In genomic region chr4:150098880-150099279, GRCm38 (mm10) we compare ENCODE assay signal across 9 mouse cellular contexts. TPM values are rescaled to one million over a fixed set of nuclear protein-coding genes. Genes with fewer than 3 reads are reported as not detected.
A peak's percentile ranks its signal among the peaks of the same experiment; 100 is the strongest.
DNase-seq lines count a peak whose midpoint lies in the region; ATAC-seq and TF ChIP-seq lines count a peak whose summit lies in the region.
"Had no signal": no experiment of that assay in that cellular context is flagged by ENCODE, and none has a peak within 500 bp of the region (broad histone marks: within the 10 kb centered on the region; RNA-seq: fewer than 3 reads in every experiment).

No protein-coding gene starts in this region.

- H3K36me3 ChIP-seq in spleen, adult 2 months (ENCODE audit: control insufficient read depth, insufficient read depth, low read length) = no peaks in the 10 kb centered on the region
- H3K36me3 ChIP-seq in forebrain, embryonic 14.5 days (ENCODE audit: control insufficient read depth, insufficient read depth, low read length) = no peaks in the 10 kb centered on the region
- no peaks in the 10 kb centered on the region for H3K36me3 ChIP-seq in hindbrain, embryonic 14.5 days (replicated peaks; ENCODE audit: control insufficient read depth, insufficient read depth)
- no peaks in the 10 kb centered on the region for H3K36me3 ChIP-seq in midbrain, embryonic 14.5 days (ENCODE audit: control insufficient read depth, insufficient read depth, low read length)
- H3K36me3 ChIP-seq in stomach, postnatal 0 days (ENCODE audit: control insufficient read depth, insufficient read depth, low read length) = peaks cover 5% of the 10 kb centered on the region; the same call in 1 of the 2 replicates

- DNase-seq in spleen, adult 2 months (ENCODE audit: low read depth in 1 of 2, low spot score in 2 of 2) = peak in 1 of 2 experiments; percentile 38
- DNase-seq in spleen, adult 12 weeks (ENCODE audit: low spot score) = no peak
- DNase-seq in c-Kit-positive CD71-positive TER-119-positive erythroid progenitor cells, embryonic 14.5 days (ENCODE audit: low spot score) = peak; percentile 59
- peak; percentile 81 for DNase-seq in forebrain, embryonic 14.5 days (ENCODE audit: low spot score)
- DNase-seq in hindbrain, embryonic 14.5 days (ENCODE audit: low spot score) = peak; percentile 92
- peak; percentile 68 to 76 for DNase-seq in left cerebral cortex, postnatal 10 days (ENCODE audit: extremely low spot score in 1 of 2, low spot score in 2 of 2)
- DNase-seq in midbrain, embryonic 14.5 days = peak; percentile 90
- peak; percentile 60 for DNase-seq in stomach, postnatal 0 days (ENCODE audit: low spot score)

- no peak overlapping the region for H3K9ac ChIP-seq in forebrain, embryonic 14.5 days (ENCODE audit: low read length)
- H3K9ac ChIP-seq in hindbrain, embryonic 14.5 days = no peak overlapping the region
- H3K9ac ChIP-seq in midbrain, embryonic 14.5 days (replicated peaks; ENCODE audit: low read length) = no peak overlapping the region
- H3K9ac ChIP-seq in stomach, postnatal 0 days (ENCODE audit: low read length) = no peak overlapping the region

- WGBS in spleen, adult 2 months = 23% methylated on average over 10 of the region's 10 CpGs
- WGBS in forebrain, embryonic 14.5 days = 18% methylated on average over 10 of the region's 10 CpGs
- WGBS in hindbrain, embryonic 14.5 days = 22% methylated on average over 10 of the region's 10 CpGs
- WGBS in midbrain, embryonic 14.5 days = 19% methylated on average over 10 of the region's 10 CpGs
- WGBS in stomach, postnatal 0 days = 15% methylated on average over 10 of the region's 10 CpGs

- H3K27ac ChIP-seq in spleen, adult 2 months (ENCODE audit: insufficient read depth, low read length) = no peak overlapping the region
- H3K27ac ChIP-seq in forebrain, embryonic 14.5 days (ENCODE audit: low read depth, low read length) = no peak overlapping the region
- H3K27ac ChIP-seq in hindbrain, embryonic 14.5 days = no peak overlapping the region
- no peak overlapping the region for H3K27ac ChIP-seq in midbrain, embryonic 14.5 days (replicated peaks; ENCODE audit: low read depth, low read length)
- H3K27ac ChIP-seq in stomach, postnatal 0 days (replicated peaks) = no peak overlapping the region

- intact Hi-C loops in left cerebral cortex, postnatal 10 days (cut with DNase I) = loop anchor here (2.0 to 5.0 kb wide), 2 partner anchors 64 to 287 kb away; no protein-coding TSS in a partner anchor

- H3K4me2 ChIP-seq in forebrain, embryonic 14.5 days (ENCODE audit: low read length) = no peak overlapping the region
- no peak overlapping the region for H3K4me2 ChIP-seq in hindbrain, embryonic 14.5 days (replicated peaks)
- H3K4me2 ChIP-seq in midbrain, embryonic 14.5 days (ENCODE audit: low read length) = no peak overlapping the region
- H3K4me2 ChIP-seq in stomach, postnatal 0 days (replicated peaks; ENCODE audit: low read depth) = no peak overlapping the region

- no peak overlapping the region for H3K4me3 ChIP-seq in spleen, adult 2 months (ENCODE audit: extremely low read depth, insufficient read depth, insufficient read length)
- no peak overlapping the region for H3K4me3 ChIP-seq in forebrain, embryonic 14.5 days (ENCODE audit: low read depth, low read length)
- no peak overlapping the region for H3K4me3 ChIP-seq in hindbrain, embryonic 14.5 days (replicated peaks; ENCODE audit: low read length)
- no peak overlapping the region for H3K4me3 ChIP-seq in midbrain, embryonic 14.5 days (replicated peaks; ENCODE audit: low read depth, low read length)
- no peak overlapping the region for H3K4me3 ChIP-seq in stomach, postnatal 0 days (ENCODE audit: low read depth, low read length)
- H3K4me3 ChIP-seq: erythroblast, embryonic 14.5 days had no signal

- peak; percentile 55; the same call in 1 of the 2 replicates for TF ChIP-seq CTCF in spleen, adult 2 months (IDR thresholded peaks at IDR 0.05; ENCODE audit: extremely low read depth, insufficient read depth, insufficient read length, insufficient replicate concordance)
- TF ChIP-seq CTCF in stomach, postnatal 0 days (IDR thresholded peaks at IDR 0.05; ENCODE audit: low read depth) = peak; percentile 99

- TF ChIP-seq POLR2A in spleen, adult 2 months (IDR thresholded peaks at IDR 0.05; ENCODE audit: low read depth, low read length) = no peak

- no peaks in the 10 kb centered on the region for H3K9me3 ChIP-seq in forebrain, embryonic 14.5 days (replicated peaks; ENCODE audit: control insufficient read depth, low read length)
- no peaks in the 10 kb centered on the region for H3K9me3 ChIP-seq in hindbrain, embryonic 14.5 days (ENCODE audit: control insufficient read depth, low read length)
- no peaks in the 10 kb centered on the region for H3K9me3 ChIP-seq in midbrain, embryonic 14.5 days (ENCODE audit: control insufficient read depth, low read length)
- H3K9me3 ChIP-seq in stomach, postnatal 0 days (ENCODE audit: control insufficient read depth, low read length) = no peaks in the 10 kb centered on the region

- peaks cover 4% of the 10 kb centered on the region; the same call in 1 of the 2 replicates for H3K4me1 ChIP-seq in spleen, adult 2 months (ENCODE audit: control insufficient read depth, insufficient read depth, insufficient read length)
- 0 out of 2 replicates have a peak, but pooled peaks cover 2% of the 10 kb centered on the region for H3K4me1 ChIP-seq in forebrain, embryonic 14.5 days (ENCODE audit: control insufficient read depth, insufficient read depth, low read length)
- peaks cover 5% of the 10 kb centered on the region; the same call in 1 of the 2 replicates for H3K4me1 ChIP-seq in hindbrain, embryonic 14.5 days (replicated peaks; ENCODE audit: control insufficient read depth, insufficient read depth, low read length)
- no peaks in the 10 kb centered on the region; the same call in 1 of the 2 replicates for H3K4me1 ChIP-seq in midbrain, embryonic 14.5 days (ENCODE audit: control insufficient read depth, insufficient read depth, low read length)
- no peaks in the 10 kb centered on the region; the same call in 1 of the 2 replicates for H3K4me1 ChIP-seq in stomach, postnatal 0 days (replicated peaks; ENCODE audit: control insufficient read depth, insufficient read depth)

- ATAC-seq in forebrain, embryonic 14.5 days = peak; percentile 65; the same call in 1 of the 2 replicates
- ATAC-seq in hindbrain, embryonic 14.5 days (ENCODE audit: low FRiP score) = peak; percentile 46; the same call in 1 of the 2 replicates
- ATAC-seq in midbrain, embryonic 14.5 days (ENCODE audit: low FRiP score, low TSS enrichment) = no peak; the same call in 1 of the 2 replicates
- ATAC-seq in stomach, postnatal 0 days (ENCODE audit: low FRiP score, low TSS enrichment) = peak; percentile 66; the same call in 1 of the 2 replicates

- no peak for TF ChIP-seq EP300 in stomach, postnatal 0 days (optimal IDR thresholded peaks at IDR 0.05)

- no peaks in the 10 kb centered on the region for H3K27me3 ChIP-seq in spleen, adult 2 months (ENCODE audit: control insufficient read depth, insufficient read depth, low read length)
- no peaks in the 10 kb centered on the region for H3K27me3 ChIP-seq in forebrain, embryonic 14.5 days (replicated peaks; ENCODE audit: control insufficient read depth, insufficient read depth, low read length)
- no peaks in the 10 kb centered on the region for H3K27me3 ChIP-seq in hindbrain, embryonic 14.5 days (ENCODE audit: control insufficient read depth, insufficient read depth, low read length)
- no peaks in the 10 kb centered on the region; the same call in 1 of the 2 replicates for H3K27me3 ChIP-seq in midbrain, embryonic 14.5 days (ENCODE audit: control insufficient read depth, insufficient read depth, low read length)
- H3K27me3 ChIP-seq in stomach, postnatal 0 days (ENCODE audit: control insufficient read depth, insufficient read depth, low read length) = no peaks in the 10 kb centered on the region

RNA-seq across cellular contexts. Expression of gene Gpr157, which starts 11.7 kb away (rescaled TPM):
- 4.2 and 5.8 TPM in 2 replicates for polyA plus RNA-seq in spleen, adult 2 months (2012; rRNA removed)
- polyA plus RNA-seq in forebrain, embryonic 14.5 days (2014; fragmentation: Nextera tagmentation; extraction: Ambion mirVana) = 0.05 and 0.06 TPM in 2 replicates
- polyA plus RNA-seq in hindbrain, embryonic 14.5 days (2014; fragmentation: Nextera tagmentation; extraction: Ambion mirVana) = 0.33 and 0.39 TPM in 2 replicates
- 1 to 10 TPM in 1 of 2 experiments, under 1 TPM in 1; 0.94 to 1.1 TPM for total RNA-seq in left cerebral cortex, postnatal 10 days (2021)
- 0.11 and 0.25 TPM in 2 replicates for polyA plus RNA-seq in midbrain, embryonic 14.5 days (2014; fragmentation: Nextera tagmentation; extraction: Ambion mirVana)
- 0.55 and 0.75 TPM in 2 replicates for polyA plus RNA-seq in stomach, postnatal 0 days (2015; fragmentation: Nextera tagmentation; extraction: Ambion mirVana)

RNA-seq across cellular contexts. Expression of gene Slc2a5, which starts 20.2 kb away (rescaled TPM):
- 0.05 and 0.18 TPM in 2 replicates for polyA plus RNA-seq in spleen, adult 2 months (2012; rRNA removed)
- polyA plus RNA-seq in forebrain, embryonic 14.5 days (2014; fragmentation: Nextera tagmentation; extraction: Ambion mirVana) = 2.3 and 3.2 TPM in 2 replicates
- 2.4 and 2.8 TPM in 2 replicates for polyA plus RNA-seq in hindbrain, embryonic 14.5 days (2014; fragmentation: Nextera tagmentation; extraction: Ambion mirVana)
- 1 to 10 TPM; 4.4 to 6.2 TPM for total RNA-seq in left cerebral cortex, postnatal 10 days (2021)
- polyA plus RNA-seq in midbrain, embryonic 14.5 days (2014; fragmentation: Nextera tagmentation; extraction: Ambion mirVana) = 1.4 and 1.5 TPM in 2 replicates
- polyA plus RNA-seq in stomach, postnatal 0 days (2015; fragmentation: Nextera tagmentation; extraction: Ambion mirVana) = 0.76 and 0.80 TPM in 2 replicates
- polyA plus RNA-seq: erythroblast, embryonic 14.5 days had no signal

RNA-seq across cellular contexts. Expression of gene Slc2a7, which starts 49.9 kb away (rescaled TPM):
- not detected in 2 replicates for polyA plus RNA-seq in spleen, adult 2 months (2012; rRNA removed)
- not detected in 2 replicates for polyA plus RNA-seq in forebrain, embryonic 14.5 days (2014; fragmentation: Nextera tagmentation; extraction: Ambion mirVana)
- not detected in 2 replicates for polyA plus RNA-seq in hindbrain, embryonic 14.5 days (2014; fragmentation: Nextera tagmentation; extraction: Ambion mirVana)
- total RNA-seq in left cerebral cortex, postnatal 10 days (2021) = not detected
- not detected in 2 replicates for polyA plus RNA-seq in midbrain, embryonic 14.5 days (2014; fragmentation: Nextera tagmentation; extraction: Ambion mirVana)
- polyA plus RNA-seq in stomach, postnatal 0 days (2015; fragmentation: Nextera tagmentation; extraction: Ambion mirVana) = 0.24 TPM in 1 of 2 replicates, not detected in the other
- polyA plus RNA-seq: erythroblast, embryonic 14.5 days had no signal
